Mouse (Mus musculus): ENCODE data around the gene Celf1.
A peak's percentile ranks its signal among the peaks of the same experiment; 100 is the strongest.
"Not testable (repeated sequence)": the region's sequence is repeated elsewhere in the genome, so short reads cannot be mapped to it uniquely, and the experiment has no call there.

Gene Celf1

GRCm38 (mm10) chr2:90941744-90942143 is 1.6 kb downstream of the Celf1 start:
- DNase-seq = no peak

- DNase-seq = no peak
Observed at GRCm38 (mm10) chr2:90950149-90950548, 10.0 kb downstream of the Celf1 start.

GRCm38 (mm10) chr2:90950582-90951194 is 10.5 kb downstream of the Celf1 start:
- no peak for DNase-seq

GRCm38 (mm10) chr2:90953461-90953860 is 13.3 kb downstream of the Celf1 start:
- no peak for DNase-seq

GRCm38 (mm10) chr2:90956053-90956452 is 15.9 kb downstream of the Celf1 start:
- no peak for DNase-seq

- DNase-seq = no peak
Observed at GRCm38 (mm10) chr2:90958856-90959255, 18.7 kb downstream of the Celf1 start.

- no peak for DNase-seq
Observed at GRCm38 (mm10) chr2:90960012-90960411, 19.8 kb downstream of the Celf1 start.

- no peak for DNase-seq
Observed at GRCm38 (mm10) chr2:90963304-90963703, 23.1 kb downstream of the Celf1 start.

GRCm38 (mm10) chr2:90964811-90965465 is 24.8 kb downstream of the Celf1 start:
- DNase-seq = no peak

GRCm38 (mm10) chr2:90965466-90966080 is 25.4 kb downstream of the Celf1 start:
- no peak for DNase-seq

- no peak for DNase-seq
Observed at GRCm38 (mm10) chr2:90970606-90971005, 30.4 kb downstream of the Celf1 start.

GRCm38 (mm10) chr2:90974101-90974500 is 33.9 kb downstream of the Celf1 start:
- DNase-seq = no peak

GRCm38 (mm10) chr2:90975181-90975835 is 35.1 kb downstream of the Celf1 start:
- no peak for DNase-seq

GRCm38 (mm10) chr2:90976590-90976989 is 36.4 kb downstream of the Celf1 start:
- DNase-seq = no peak

- no peak for DNase-seq
Observed at GRCm38 (mm10) chr2:90977291-90977690, 37.1 kb downstream of the Celf1 start.

GRCm38 (mm10) chr2:90986055-90986454 is 45.9 kb downstream of the Celf1 start:
- DNase-seq = no peak

GRCm38 (mm10) chr2:91008536-91008935 is 68.4 kb downstream of the Celf1 start:
- DNase-seq = no peak

- DNase-seq = peak; percentile 42 to 51
Observed at GRCm38 (mm10) chr2:91013881-91014280, 73.7 kb downstream of the Celf1 start.

- DNase-seq = no peak
Observed at GRCm38 (mm10) chr2:91015386-91015785, 75.2 kb downstream of the Celf1 start.

GRCm38 (mm10) chr2:91018061-91018788 is 78.0 kb downstream of the Celf1 start:
- no peak for DNase-seq

- no peak for DNase-seq
Observed at GRCm38 (mm10) chr2:91019911-91020310, 79.7 kb downstream of the Celf1 start.

- DNase-seq = not testable (repeated sequence)
Observed at GRCm38 (mm10) chr2:91022266-91022665, 82.1 kb downstream of the Celf1 start.

- no peak for DNase-seq
Observed at GRCm38 (mm10) chr2:91023131-91023530, 82.9 kb downstream of the Celf1 start.

All from B cell, adult 2 months (primary cell).